Mouse (Mus musculus) heart, embryonic 14.5 days (tissue): ENCODE measurements at regions not wholly inside any gene's neighbourhood (a gene's known extent, or its start where the extent isn't known, plus 50 kb on each side); places are given as distances from the start of the nearest gene placed in this dataset.
"Not testable (repeated sequence)": the region's sequence is repeated elsewhere in the genome, so short reads cannot be mapped to it uniquely, and the experiment has no call there.

ENCODE experiments used
- ATAC-seq: fragments of 200-750 bp; cut with Nextera tagmentation; 2 replicates; pipeline ENCODE4 v1.8.0; 2017; ENCODE audit warnings: low read depth, moderate TSS enrichment; ENCODE audit not compliant: insufficient number of reproducible peaks, insufficient read depth, low FRiP score
- H3K27ac ChIP-seq, 2 experiments: fragments of 200-500 bp in 1 of 2; fragments of 300-500 bp in 1 of 2; sonication (generic) in 1 of 2; replicated peaks in 1 of 2; 2 replicates each; pipeline ENCODE4 v1.5.1; 2012 to 2014; ENCODE audit warnings: low read depth in 2 of 2, low read length in 2 of 2, control low read depth in 1 of 2, mild to moderate bottlenecking in 1 of 2, mixed read lengths in 1 of 2; ENCODE audit not compliant: control insufficient read depth in 1 of 2, insufficient read depth in 1 of 2
- H3K27me3 ChIP-seq: fragments of 300-500 bp; sonication (generic); 2 replicates; pipeline ENCODE4 v1.6.1; 2014; ENCODE audit warnings: mild to moderate bottlenecking, low read length, control low read depth; ENCODE audit not compliant: control insufficient read depth, insufficient read depth
- H3K36me3 ChIP-seq: fragments of 300-500 bp; sonication (generic); 2 replicates; pipeline ENCODE4 v1.6.1; 2014; ENCODE audit warnings: mild to moderate bottlenecking, control low read depth, low read length, mixed read lengths; ENCODE audit not compliant: control insufficient read depth, insufficient read depth
- H3K4me1 ChIP-seq, 2 experiments: fragments of 200-500 bp in 1 of 2; fragments of 300-500 bp in 1 of 2; sonication (generic) in 1 of 2; 2 replicates each; pipeline ENCODE4 v1.6.1; 2012 to 2014; ENCODE audit warnings: low read length in 2 of 2, control low read depth in 1 of 2, mixed read lengths in 1 of 2; ENCODE audit not compliant: control insufficient read depth in 2 of 2, insufficient read depth in 2 of 2
- H3K4me2 ChIP-seq: fragments of 300-500 bp; sonication (generic); 2 replicates; pipeline ENCODE4 v1.6.1; 2014; ENCODE audit warnings: mild to moderate bottlenecking, low read length
- H3K4me3 ChIP-seq, 2 experiments: fragments of 200-500 bp in 1 of 2; fragments of 300-500 bp in 1 of 2; sonication (generic) in 1 of 2; 2 replicates each; pipeline ENCODE4 v1.5.1; 2012 to 2014; ENCODE audit warnings: low read length in 2 of 2, mild to moderate bottlenecking in 2 of 2, control low read depth in 1 of 2, low read depth in 1 of 2, moderate library complexity in 1 of 2; ENCODE audit not compliant: control insufficient read depth in 1 of 2, insufficient read depth in 1 of 2
- H3K9ac ChIP-seq: fragments of 300-500 bp; sonication (generic); 2 replicates; pipeline ENCODE4 v1.6.1; 2014; ENCODE audit warnings: mild to moderate bottlenecking, low read length
- H3K9me3 ChIP-seq: fragments of 300-500 bp; sonication (generic); 2 replicates; pipeline ENCODE4 v1.6.1; 2016; ENCODE audit warnings: low read length, control low read depth; ENCODE audit not compliant: control insufficient read depth
- WGBS: fragments of 180-500 bp; shearing (Covaris S2); extraction: QIAGEN DNeasy Blood & Tissue Kit; methylation state at CpG from one replicate; pipeline ENCODE4 v1.1.7; 2014; 5-methylcytosine and 5-hydroxymethylcytosine counted together

- WGBS: 81% methylated on average over 6 of the region's 6 CpGs
- H3K4me3 ChIP-seq: no peak overlapping the region
These were observed 181.6 kb upstream of the Phyhipl start for GRCm38 (mm10) chr10:70837326-70837725.

GRCm38 (mm10) chr10:70832616-70833015 lies 176.9 kb upstream of the Phyhipl start:
- Histone ChIP-seq H3K4me3 (no peak overlapping the region), H3K36me3 (no peaks in the 10 kb centered on the region), H3K4me1 (no peaks in the 10 kb centered on the region), H3K9ac (no peak overlapping the region), H3K4me2 (no peak overlapping the region), H3K9me3 (no peaks in the 10 kb centered on the region), H3K27ac (no peak overlapping the region), H3K27me3 (no peaks in the 10 kb centered on the region)
- WGBS: 47% methylated on average over 4 of the region's 4 CpGs
- no peak for ATAC-seq

More at GRCm38 (mm10) chr10:70837326-70837725, 181.6 kb upstream of the Phyhipl start:
- ATAC-seq: no peak
- Histone ChIP-seq H3K27ac (no peak overlapping the region), H3K9me3 (0 out of 2 replicates have a peak, but pooled peaks cover 5% of the 10 kb centered on the region), H3K4me1 (no peaks in the 10 kb centered on the region), H3K27me3 (no peaks in the 10 kb centered on the region), H3K4me2 (no peak overlapping the region), H3K36me3 (no peaks in the 10 kb centered on the region), H3K9ac (no peak overlapping the region)

- no peak for ATAC-seq
- Histone ChIP-seq H3K4me2 (no peak overlapping the region), H3K4me1 (no peaks in the 10 kb centered on the region), H3K4me3 (no peak overlapping the region), H3K27me3 (no peaks in the 10 kb centered on the region), H3K36me3 (no peaks in the 10 kb centered on the region), H3K9ac (no peak overlapping the region), H3K9me3 (no peaks in the 10 kb centered on the region), H3K27ac (no peak overlapping the region)
- 57% methylated on average over 4 of the region's 4 CpGs for WGBS
These were observed 172.5 kb upstream of the Phyhipl start for GRCm38 (mm10) chr10:70828217-70828616.

- not testable (repeated sequence) for ATAC-seq, H3K4me2 ChIP-seq, H3K9me3 ChIP-seq, H3K4me3 ChIP-seq, H3K36me3 ChIP-seq, H3K4me1 ChIP-seq, H3K27me3 ChIP-seq, H3K27ac ChIP-seq, H3K9ac ChIP-seq
- WGBS: 85% methylated on average over 2 of the region's 2 CpGs
These were observed 171.8 kb upstream of the Phyhipl start for GRCm38 (mm10) chr10:70827522-70827921.

GRCm38 (mm10) chr10:70826706-70827105 lies 170.9 kb upstream of the Phyhipl start:
- no peak for ATAC-seq
- H3K9ac ChIP-seq: no peak overlapping the region
- H3K36me3 ChIP-seq: no peaks in the 10 kb centered on the region
- no peak overlapping the region for H3K4me2 ChIP-seq
- no peaks in the 10 kb centered on the region for H3K9me3 ChIP-seq
- no peaks in the 10 kb centered on the region for H3K4me1 ChIP-seq
- H3K27ac ChIP-seq: no peak overlapping the region
- WGBS: 74% methylated on average over 7 of the region's 7 CpGs
- no peaks in the 10 kb centered on the region for H3K27me3 ChIP-seq
- H3K4me3 ChIP-seq: no peak overlapping the region

GRCm38 (mm10) chr10:70825451-70825850 lies 169.7 kb upstream of the Phyhipl start:
- Histone ChIP-seq H3K4me2 (no peak overlapping the region), H3K36me3 (no peaks in the 10 kb centered on the region), H3K9me3 (no peaks in the 10 kb centered on the region), H3K27ac (no peak overlapping the region), H3K4me3 (no peak overlapping the region), H3K27me3 (no peaks in the 10 kb centered on the region), H3K4me1 (no peaks in the 10 kb centered on the region), H3K9ac (no peak overlapping the region)
- 73% methylated on average over 4 of the region's 4 CpGs for WGBS
- ATAC-seq: no peak

GRCm38 (mm10) chr10:70824461-70824860 lies 168.7 kb upstream of the Phyhipl start:
- no peak overlapping the region for H3K4me3 ChIP-seq
- H3K4me2 ChIP-seq: no peak overlapping the region
- H3K27ac ChIP-seq: no peak overlapping the region
- H3K9ac ChIP-seq: no peak overlapping the region
- no peaks in the 10 kb centered on the region for H3K9me3 ChIP-seq
- no peaks in the 10 kb centered on the region for H3K4me1 ChIP-seq
- no peaks in the 10 kb centered on the region for H3K36me3 ChIP-seq
- ATAC-seq: no peak
- H3K27me3 ChIP-seq: no peaks in the 10 kb centered on the region
- 83% methylated on average over 5 of the region's 5 CpGs for WGBS

- no peak for ATAC-seq
- WGBS: 69% methylated on average over 2 of the region's 2 CpGs
These were observed 164.2 kb upstream of the Phyhipl start for GRCm38 (mm10) chr10:70819951-70820350.

More at GRCm38 (mm10) chr10:70819951-70820350, 164.2 kb upstream of the Phyhipl start:
- Histone ChIP-seq H3K27ac (no peak overlapping the region), H3K27me3 (no peaks in the 10 kb centered on the region), H3K9me3 (no peaks in the 10 kb centered on the region), H3K4me3 (no peak overlapping the region), H3K4me1 (no peaks in the 10 kb centered on the region), H3K4me2 (no peak overlapping the region), H3K36me3 (no peaks in the 10 kb centered on the region), H3K9ac (no peak overlapping the region)
